Mouse (Mus musculus) gastrocnemius, postnatal 25 days (tissue): ENCODE data around the gene Prdm16. TPM values are rescaled to one million over a fixed set of nuclear protein-coding genes. Genes with fewer than 3 reads are reported as not detected.
A peak's percentile ranks its signal among the peaks of the same experiment; 100 is the strongest.

Experiments used
- DNase-seq: peaks from one replicate; pipeline ENCODE4 v3.0.0; 2022
- long read RNA-seq, 2 experiments: library from polyadenylated mRNA; stranded (forward); transcript quantifications; one replicate each; pipeline ENCODE4 v2.0.0; 2021
- total RNA-seq, 2 experiments: library from RNA; stranded (reverse); gene quantifications; 1 replicate in 1 of 2; 2 replicates in 1 of 2; pipeline ENCODE4 v1.2.3; 2021

Gene Prdm16
- 1 to 10 TPM; 1.7 to 3.0 TPM for total RNA-seq
- long read RNA-seq, experiment 1: 0 reads
- long read RNA-seq, experiment 2, partial matches to known transcripts: 0 of 1 reads
- long read RNA-seq, experiment 2, other reads (novel, unspliced or antisense): 1 of 1 reads

DNA sequence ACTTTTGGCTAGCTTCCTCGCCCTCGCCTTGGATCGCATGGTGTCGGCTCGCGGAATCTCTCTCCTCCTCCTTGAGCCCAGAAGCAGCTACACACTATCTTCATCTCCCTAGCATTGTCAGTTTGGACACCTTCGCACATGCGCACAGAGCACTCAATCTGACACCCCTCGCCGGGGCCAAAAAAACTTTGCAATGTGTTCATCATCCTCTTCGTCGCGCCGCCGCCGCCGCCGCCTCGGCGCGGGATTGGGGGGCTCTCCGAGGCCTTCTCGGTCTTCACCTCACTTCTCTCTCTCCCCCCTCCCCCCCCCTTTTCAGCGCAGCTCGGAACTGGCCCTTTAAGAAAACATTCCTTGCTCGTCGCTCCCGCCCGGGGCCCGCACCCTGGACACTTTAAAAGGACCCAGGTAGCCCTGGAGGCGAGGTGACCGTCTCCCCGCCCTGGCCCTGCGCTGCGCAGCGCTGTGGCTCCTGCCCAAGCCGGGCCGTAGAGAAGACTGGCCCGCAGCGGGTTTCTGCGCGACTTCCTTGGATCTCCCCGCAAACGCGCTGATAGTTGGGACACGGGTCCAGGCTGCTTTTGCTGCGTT, at the start of gene Prdm16:
Prdm16 (minus strand) TSS at position 153 of the 591 bp plus-strand sequence.
- no peak for DNase-seq

DNA sequence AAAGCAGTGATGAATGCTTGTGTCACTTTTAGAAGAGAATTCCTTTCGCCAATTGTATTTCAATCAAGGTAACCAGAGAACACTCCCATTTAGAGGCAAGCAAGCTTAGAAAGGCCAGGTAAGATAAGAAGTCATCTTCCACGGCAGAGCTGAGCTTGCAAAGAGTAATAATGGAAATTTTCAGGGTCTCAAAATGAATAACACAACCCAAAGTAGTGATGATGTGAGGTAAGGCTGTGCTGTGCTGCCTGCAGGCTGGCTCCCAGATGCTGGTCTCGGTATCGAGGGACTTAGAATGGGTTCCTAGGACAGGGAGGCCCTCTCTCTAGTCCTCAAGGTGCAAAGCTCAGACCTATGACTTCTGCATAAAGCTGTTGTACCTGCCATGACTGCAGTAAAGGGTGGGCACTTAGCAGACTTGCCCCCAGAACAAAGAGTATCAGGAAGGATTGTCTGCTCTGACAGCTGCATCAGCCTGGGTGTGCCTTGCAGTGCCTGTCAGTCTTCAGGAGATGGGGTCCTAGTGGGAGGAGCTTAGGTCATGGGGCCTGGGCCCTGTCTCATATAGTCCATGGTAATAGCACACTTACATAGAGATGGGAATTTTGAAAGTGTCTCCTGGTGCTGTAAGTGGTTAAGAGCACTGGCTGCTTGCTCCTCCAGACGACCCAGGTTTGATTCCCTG, 46.5 kb upstream of the Prdm16 start:
- DNase-seq: no peak

DNA sequence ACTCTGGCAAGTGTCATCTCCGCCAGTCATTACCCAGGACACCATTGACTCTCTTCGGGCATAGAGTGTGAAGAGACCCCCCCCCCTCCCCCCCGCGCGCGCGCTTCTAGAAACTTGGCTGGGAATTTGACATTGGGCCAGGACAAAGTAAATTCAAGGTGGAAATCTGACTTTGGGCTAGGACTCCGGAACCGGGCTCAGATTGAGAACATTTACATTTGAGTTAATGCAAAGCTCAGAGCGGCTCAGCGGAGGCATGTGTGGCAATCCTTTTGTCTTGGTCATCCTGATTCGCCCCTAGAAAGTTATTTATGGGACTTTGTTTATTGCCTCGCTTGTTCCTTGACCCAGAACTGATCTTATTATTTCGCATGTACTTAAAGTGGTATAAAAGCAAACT, 45.6 kb upstream of the Prdm16 start:
- no peak for DNase-seq

DNA sequence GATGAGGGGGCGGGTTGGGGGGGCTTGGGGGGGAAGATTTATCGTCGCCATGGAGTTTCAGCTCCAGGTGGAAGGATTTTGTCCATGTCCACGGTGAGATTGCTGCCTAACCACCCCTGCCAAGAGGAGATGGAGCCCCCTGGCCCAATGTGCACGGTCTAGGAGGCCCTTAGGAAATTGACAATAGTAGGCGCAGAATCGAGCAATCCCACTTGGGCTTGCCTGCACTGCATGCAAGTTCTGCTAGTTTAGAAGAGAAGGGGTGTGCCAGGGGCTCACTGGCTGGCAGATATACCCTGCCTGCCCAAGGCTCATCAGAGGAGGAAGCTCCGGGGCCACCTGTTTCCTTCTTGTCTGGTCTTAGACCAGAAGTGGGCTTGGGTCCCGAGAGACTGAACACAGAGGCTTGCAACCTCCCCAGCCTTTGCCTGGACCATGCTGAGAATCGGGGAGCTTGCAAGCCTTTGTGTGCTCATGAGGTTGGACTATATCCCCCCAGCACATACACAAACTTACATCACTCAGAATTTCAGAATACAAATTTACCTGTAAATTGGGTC, 38.8 kb upstream of the Prdm16 start:
- DNase-seq: no peak

DNA sequence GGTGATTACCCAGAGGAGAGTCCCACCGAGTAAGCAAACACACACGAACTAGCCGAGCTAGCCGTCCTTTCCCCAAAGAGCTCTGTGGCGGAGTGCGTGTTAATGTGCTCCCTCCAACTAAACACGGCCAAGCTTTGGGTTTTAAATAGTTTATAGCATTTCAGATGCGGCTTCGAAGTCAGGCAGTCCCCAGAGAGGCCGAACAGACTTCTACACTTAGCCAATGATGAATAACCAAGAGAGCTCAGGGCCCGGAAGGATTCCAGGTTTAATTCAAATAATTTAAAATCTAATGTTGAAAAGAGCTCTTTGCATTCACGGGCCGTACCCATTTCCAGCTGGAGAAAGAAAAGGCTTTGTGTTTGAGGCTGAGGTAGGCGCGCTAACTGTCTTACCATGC, 38.3 kb upstream of the Prdm16 start:
- no peak for DNase-seq

DNA sequence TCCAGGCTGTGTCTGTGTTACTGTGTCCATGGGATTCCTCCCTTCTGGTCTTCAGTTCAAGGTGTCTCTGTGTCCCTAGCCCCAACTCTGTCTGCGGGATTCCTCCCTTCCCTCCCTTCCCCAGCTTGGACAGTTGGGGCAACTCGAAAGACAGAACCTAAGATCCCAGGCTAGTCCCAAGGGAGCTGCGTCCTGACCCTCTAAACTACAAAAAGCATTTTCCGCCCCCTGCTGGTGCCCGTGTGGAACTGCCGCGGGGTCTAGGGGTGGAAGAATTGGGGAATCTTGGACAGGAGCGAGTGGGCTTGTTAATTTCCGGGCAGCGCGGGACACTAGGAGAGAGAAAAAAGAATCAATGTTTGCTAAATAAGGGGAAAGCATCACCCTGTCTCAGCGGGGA, 37.9 kb upstream of the Prdm16 start:
- DNase-seq: no peak

DNA sequence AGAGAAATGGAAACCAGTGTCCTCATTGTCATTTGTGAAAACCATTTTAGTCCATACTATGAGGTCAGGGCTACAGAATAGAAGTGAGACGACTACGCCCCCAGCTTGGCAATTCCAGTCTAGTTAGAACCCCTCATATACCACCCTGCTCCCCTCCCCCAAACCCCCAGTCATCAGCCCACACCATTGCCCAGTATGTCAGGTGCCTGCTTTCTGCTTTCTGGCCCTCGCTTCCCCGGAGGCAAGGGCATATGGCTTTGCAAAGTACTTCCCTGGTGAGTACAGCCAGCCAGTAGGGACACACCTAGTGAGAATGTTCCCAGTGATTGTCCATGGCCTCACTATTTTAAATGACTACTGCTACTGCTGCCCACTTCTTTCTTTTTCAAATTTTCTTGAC, 37.3 kb upstream of the Prdm16 start:
- no peak for DNase-seq

DNA sequence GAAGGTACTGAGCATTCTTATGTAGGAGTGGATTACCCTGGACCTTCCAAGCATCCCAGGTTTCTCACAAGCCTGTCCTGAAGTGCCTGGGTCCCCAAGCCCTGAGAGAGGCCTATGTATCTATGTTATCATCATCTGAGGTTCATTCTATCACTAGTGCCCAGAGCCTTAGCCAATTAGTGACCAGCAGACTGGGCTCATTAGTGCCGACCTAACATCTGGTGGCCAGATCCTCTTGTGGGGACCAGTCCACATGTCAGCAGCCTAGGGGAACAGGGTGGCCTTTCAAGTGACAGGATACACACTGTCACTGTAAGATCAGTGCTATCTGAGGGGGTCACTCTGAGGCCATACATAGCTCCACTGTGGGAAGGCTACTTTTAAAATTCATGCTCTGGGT, 35.4 kb upstream of the Prdm16 start:
- DNase-seq: no peak

DNA sequence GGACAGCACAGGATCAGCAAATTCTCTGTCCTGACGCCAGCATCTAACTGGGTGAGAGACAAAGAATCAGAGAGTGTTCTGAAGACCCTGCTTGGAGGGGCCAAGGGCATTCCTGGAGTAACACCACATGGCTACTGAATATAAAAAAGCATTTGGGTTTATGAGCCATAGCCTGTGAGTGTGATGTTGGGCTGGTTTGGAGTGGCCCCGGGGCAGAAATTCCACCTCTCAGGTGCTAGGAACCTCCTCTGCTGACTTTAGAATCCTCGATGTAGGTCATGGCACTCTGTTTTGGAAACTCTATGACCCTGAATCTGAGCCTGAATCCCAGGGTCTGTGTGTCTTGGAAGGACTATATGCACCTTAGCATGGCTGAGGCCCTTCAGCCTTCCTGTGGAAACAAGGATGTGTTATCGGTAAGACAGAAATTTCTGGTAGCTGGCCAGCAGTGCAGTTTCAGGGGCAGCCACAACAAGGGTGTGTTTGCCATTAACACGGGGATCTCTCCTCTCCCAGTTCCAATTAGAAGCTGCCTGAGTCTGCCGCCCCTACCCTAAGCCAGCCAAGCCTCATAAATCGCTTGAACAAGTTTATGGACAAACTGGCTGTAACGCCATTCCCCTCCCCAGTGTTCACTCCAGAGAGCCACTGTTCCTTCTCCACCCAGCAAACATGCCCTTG, 34.7 kb upstream of the Prdm16 start:
- no peak for DNase-seq

DNA sequence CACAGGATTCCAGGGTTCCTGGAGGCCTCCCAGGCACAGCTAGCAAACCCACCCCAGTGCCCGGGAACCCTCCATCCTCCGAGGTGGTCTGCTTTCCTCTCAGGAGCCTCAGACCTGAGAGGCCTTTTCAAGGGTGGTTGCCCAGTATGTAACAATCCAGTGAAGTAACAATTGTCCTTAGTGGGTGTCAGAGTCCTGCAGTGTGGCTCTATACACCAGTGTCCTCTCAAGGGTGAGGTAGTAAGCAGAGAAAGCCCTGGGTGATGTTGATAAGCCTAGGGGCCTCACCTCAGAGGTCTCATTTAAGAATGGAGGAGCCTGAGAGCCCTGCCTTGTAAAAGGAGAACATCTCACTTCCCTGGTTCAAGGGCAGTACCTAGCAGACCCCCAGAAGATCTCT, 31.1 kb upstream of the Prdm16 start, which contains the start of gene Actrt2:
Actrt2 (minus strand) TSS at position 101 of the 400 bp plus-strand sequence.
- no peak for DNase-seq

DNA sequence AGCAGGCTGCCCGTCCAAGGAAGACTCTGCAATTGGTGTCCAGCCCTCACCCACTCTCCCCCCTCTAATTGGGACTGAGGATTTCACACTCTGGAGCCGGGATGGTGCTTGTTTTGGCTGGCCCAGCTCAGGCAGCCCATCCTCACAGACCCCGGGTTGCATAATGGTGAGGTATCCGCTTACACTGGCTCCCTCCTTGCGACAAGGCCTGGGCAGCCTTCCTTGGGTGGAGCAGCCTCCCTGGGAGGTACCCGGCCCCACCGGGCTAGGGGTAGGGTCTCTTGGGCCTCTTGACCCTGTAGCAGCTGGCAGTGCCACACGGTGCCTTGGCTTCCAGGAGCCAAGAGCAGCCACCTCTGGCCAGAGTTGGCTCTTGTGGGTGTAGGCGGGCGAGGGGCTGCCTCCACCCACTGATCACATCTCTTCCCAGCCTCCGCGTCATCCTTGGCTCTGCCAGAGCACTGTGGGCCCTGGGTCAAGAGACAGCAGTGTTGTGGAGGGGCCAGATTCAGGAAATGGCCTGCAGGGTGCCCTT, 26.1 kb upstream of the Prdm16 start:
- DNase-seq: peak; percentile 40

DNA sequence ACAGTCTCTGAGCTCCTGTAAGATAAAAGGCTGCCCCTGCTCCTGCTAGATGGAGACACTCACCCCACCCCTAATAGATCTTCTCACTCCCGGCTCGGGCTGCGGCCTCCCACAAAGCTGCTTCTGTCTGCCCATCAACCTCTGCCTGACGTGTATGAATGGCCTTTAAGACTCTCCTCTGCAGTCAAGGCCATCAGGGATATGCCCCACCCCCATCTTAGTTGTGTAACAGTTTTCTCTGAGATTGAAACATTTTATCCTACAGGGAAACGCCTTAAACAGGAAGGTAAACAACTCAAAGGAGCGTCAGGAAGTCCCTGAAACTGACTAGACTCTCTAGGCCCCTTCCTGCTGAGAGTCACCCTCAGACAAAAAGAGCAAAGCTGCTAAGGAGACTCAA, 24.6 kb upstream of the Prdm16 start:
- no peak for DNase-seq

DNA sequence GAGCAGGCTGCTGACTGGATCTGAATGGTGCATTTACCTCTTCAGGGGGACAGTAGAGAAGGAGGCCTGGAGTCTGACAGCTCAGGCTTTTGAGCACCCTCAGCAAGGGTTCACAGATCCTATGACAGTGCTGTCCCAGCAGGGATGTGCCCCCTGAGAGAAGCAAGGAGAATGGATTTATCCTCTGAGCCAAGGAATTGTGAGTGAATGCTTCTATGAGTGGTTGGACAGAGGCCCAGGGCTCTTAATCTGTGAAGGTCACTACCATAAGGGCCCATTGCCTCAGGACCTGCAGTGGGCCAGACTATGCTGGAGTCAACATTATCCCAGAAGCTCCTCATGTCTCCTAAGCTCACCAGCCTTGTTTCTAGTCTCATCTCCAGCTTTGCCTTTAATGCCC, 23.4 kb upstream of the Prdm16 start:
- DNase-seq: no peak

DNA sequence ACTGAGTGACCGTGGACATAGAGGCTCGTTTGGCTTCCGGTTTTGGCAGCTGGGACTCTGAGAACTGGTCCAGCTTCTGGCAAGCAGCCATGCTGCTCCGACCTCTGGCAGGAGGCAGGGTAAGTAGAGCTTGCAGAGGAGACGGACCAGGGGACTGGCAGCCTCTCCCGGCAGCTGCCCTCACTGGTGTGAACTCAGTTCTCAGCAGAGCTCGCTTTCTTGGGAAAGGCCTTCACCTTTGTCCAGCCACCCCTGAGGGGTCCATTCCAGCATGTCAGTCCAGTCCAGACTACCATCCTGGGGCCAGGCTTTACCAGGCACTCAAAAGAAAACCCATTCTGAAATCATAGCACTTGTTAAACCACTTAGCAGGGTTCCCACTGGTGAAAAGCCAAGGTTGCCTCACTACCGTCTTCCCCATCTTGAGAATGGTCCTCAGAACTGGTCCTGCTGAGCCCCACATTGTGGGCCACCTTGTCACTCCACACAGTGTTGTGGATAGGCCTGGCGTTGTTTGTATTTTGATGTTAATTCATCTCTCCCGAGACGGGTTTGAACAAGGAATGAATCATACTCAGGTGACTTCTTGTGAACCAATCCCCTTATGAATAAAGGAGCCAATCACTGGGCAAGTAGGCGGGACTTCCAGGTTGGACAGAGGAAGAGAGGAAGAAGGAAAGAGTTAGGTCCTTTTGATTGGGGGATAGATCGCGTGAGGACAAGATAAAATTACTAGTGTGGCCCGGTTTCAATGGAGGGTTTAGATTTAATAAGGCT, 18.6 kb upstream of the Prdm16 start:
- DNase-seq: peak; percentile 48

DNA sequence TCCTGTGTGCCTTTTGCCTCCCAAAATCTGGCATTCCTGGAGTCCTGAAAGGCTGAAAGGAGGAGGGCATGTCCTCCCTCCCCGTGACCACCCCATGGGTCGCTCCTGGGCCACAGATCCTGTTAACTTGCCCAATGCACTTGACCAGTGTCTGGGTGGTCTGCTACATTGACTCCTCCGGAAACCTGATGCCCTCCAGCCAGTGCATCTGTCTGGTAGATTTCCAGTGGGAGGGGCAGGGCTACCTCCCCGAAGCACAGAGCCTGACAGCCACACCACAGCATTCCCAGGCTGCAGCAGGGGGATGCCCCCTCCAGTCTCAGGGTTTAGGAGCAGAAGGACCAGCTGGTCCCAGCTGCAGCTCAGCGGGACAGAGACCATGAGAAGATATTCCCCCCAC, 15.8 kb upstream of the Prdm16 start:
- no peak for DNase-seq

DNA sequence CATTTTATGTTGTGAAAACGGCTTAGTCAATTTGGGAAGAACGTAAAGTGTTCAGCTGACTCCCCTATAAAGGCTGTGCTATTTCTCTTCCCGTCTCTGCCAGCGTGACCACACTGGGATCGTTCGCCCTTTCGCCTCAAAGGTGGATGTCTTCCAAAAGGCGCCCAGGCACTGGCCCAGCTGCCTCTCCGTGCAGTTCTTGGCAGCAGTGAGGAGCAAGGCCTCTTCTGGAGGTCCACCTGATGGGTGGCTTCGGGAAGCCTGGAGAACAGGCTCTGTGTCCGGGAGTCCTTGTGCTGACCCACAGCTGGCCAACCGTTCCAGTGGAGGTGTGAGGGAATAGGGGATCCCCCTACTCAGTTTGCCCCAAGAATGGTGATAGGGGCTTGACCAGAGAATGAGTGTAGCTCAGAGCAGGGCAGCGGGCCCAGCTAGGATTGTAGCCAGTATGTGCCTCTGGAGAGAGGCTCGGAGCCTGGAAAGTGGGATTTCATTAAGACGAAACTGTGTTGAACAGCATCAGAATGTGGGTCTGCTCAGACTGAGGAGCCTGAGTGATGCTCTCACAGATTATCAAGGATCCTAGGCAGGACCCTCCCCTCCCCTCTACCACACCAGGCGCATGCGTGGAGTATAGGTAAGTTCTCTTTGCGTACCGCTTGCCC, 12.5 kb upstream of the Prdm16 start:
- peak; percentile 61 for DNase-seq

DNA sequence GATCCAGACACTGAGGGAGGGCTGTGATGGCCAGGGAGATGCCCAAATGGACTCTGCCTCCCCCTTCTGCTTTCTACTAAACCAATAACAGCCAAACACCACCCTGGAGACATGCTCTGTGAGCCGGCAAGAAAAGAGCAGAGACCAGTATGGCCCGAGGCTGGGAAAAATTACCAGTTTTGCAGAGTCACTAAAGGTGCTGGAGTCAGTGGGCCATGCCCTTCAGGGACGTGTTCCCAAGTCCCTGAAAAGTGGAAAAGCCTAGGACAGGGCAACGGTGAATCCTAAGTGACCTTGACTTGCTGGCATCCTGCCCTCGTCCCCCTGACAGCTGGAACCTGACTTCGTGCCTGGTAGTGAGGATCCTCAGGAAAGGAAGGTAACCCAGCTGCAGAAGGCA, 5.8 kb upstream of the Prdm16 start:
- no peak for DNase-seq

DNA sequence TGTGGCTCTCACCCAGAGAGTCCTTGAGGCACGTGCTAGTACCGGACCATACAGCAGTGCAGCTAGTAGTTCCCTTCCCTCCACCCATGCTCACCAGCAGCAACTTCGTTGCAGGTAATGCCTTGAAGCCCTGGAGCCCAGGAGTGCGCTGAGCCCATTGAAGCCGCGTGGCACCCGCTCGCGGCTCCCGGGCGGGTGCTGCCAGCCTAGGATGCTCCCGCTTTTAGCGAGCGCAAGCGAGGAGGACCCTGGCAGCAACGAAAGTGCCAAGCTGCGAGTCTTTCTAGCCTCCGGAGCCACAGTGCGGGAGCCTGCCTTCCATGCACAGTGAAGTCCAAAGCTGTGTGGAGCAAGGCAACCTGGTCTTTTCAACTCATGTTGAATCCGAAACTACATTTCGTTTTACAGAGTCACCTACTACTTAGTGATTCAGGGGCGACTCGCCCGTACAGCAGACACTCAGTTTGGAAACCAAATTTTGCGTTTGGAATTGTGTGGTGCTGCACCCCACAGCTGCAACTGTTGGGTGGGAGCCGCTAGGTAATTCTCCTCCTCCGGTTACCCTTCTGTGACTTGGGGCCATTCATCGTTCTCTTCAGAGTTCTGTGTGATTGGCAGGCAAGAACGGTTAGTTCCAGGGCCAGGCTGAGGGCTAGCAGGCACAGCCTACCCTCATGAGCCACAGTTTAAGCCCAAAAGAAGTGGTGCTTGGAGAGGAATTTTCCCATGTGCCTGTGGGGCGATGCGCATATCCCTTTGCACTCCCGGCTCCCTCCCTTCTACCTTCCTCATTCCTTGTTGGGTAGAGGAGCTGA, 4.8 kb upstream of the Prdm16 start:
- no peak for DNase-seq

DNA sequence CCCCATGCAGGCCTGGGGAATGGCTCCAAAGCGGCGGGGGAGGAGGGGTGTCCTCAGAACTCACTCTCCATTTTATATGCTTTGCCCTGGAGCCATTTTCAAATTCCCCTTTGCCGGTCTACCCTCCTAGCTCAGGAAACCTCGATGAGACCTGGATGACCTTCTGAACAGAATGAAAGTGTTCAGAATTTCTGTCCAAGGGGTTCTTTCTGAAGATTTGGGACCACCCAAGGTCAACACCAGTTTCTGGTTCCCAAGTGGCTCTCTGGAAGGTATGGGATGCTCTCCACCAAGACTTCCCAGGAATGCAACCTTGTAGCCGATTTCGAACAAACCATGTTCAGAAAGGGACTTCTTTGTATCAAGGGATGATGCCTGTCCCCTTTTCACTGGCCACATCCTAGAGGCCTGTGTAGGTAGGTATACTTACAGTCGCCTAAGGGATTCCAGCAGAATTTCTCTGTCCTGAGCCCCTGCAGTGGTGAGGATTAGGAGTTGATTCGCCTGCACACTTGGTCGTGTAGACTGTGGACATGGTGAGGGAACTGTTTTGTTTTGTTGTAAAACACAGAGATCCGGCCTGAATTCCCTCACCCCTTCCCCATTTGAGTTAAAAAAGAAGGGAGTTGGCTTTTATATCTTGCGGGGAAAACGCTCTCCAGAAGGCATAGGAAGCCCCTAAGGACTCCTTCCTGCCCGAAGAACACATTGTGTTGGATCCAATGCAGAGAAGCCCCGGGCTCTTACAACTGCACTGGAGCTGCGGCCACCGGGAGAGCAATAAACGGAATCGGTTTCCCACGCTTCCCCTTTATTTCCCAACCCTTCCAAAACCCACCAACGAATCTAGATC, 4.0 kb upstream of the Prdm16 start:
- DNase-seq: no peak
